Mouse (Mus musculus) brown adipose tissue, adult 24 weeks (tissue): ENCODE measurements at regions not wholly inside any gene's neighbourhood (a gene's known extent, or its start where the extent isn't known, plus 50 kb on each side); places are given as distances from the start of the nearest gene placed in this dataset.
A peak's percentile ranks its signal among the peaks of the same experiment; 100 is the strongest.

ENCODE experiments used
- H3K27ac ChIP-seq: fragments of 200-500 bp; replicated peaks from 2 replicates; pipeline ENCODE4 v1.5.1; 2012; ENCODE audit warnings: low read depth, mild to moderate bottlenecking, low read length
- H3K4me1 ChIP-seq: fragments of 200-500 bp; 2 replicates; pipeline ENCODE4 v1.6.1; 2012; ENCODE audit warnings: low read length, mixed read lengths; ENCODE audit not compliant: control insufficient read depth, insufficient read depth, insufficient read length
- H3K4me3 ChIP-seq: fragments of 200-500 bp; 2 replicates; pipeline ENCODE4 v1.5.1; 2012; ENCODE audit warnings: low read depth, mild to moderate bottlenecking, low read length, moderate library complexity; ENCODE audit not compliant: insufficient read depth

- Histone ChIP-seq H3K4me1 (no peaks in the 10 kb centered on the region), H3K27ac (no peak overlapping the region), H3K4me3 (no peak overlapping the region)
These were observed 642.1 kb upstream of the A830018L16Rik start for GRCm38 (mm10) chr1:10771793-10772192.

GRCm38 (mm10) chr1:10794074-10794783 lies 619.7 kb upstream of the A830018L16Rik start:
- H3K4me3 ChIP-seq = no peak overlapping the region
- H3K4me1 ChIP-seq = no peaks in the 10 kb centered on the region
- no peak overlapping the region for H3K27ac ChIP-seq

GRCm38 (mm10) chr1:10835653-10836415 lies 578.1 kb upstream of the A830018L16Rik start:
- no peak overlapping the region for H3K4me3 ChIP-seq
- H3K27ac ChIP-seq = no peak overlapping the region
- H3K4me1 ChIP-seq = no peaks in the 10 kb centered on the region

- Histone ChIP-seq H3K4me1 (no peaks in the 10 kb centered on the region), H3K4me3 (no peak overlapping the region), H3K27ac (no peak overlapping the region)
These were observed 576.7 kb upstream of the A830018L16Rik start for GRCm38 (mm10) chr1:10837180-10837579.

GRCm38 (mm10) chr1:10852934-10853333 lies 561.0 kb upstream of the A830018L16Rik start:
- Histone ChIP-seq H3K4me1 (no peaks in the 10 kb centered on the region), H3K4me3 (no peak overlapping the region)

GRCm38 (mm10) chr1:10854495-10854894 lies 559.4 kb upstream of the A830018L16Rik start:
- H3K4me3 ChIP-seq = no peak overlapping the region
- H3K4me1 ChIP-seq = no peaks in the 10 kb centered on the region
- no peak overlapping the region for H3K27ac ChIP-seq

More at GRCm38 (mm10) chr1:10852934-10853333, 561.0 kb upstream of the A830018L16Rik start:
- H3K27ac ChIP-seq = no peak overlapping the region

- H3K4me3 ChIP-seq = no peak overlapping the region
- H3K27ac ChIP-seq = no peak overlapping the region
- H3K4me1 ChIP-seq = no peaks in the 10 kb centered on the region
These were observed 542.6 kb upstream of the A830018L16Rik start for GRCm38 (mm10) chr1:10871163-10871853.

GRCm38 (mm10) chr1:10872266-10872665 lies 541.6 kb upstream of the A830018L16Rik start:
- no peak overlapping the region for H3K27ac ChIP-seq
- H3K4me1 ChIP-seq = no peaks in the 10 kb centered on the region
- H3K4me3 ChIP-seq = no peak overlapping the region

GRCm38 (mm10) chr1:10872726-10873125 lies 541.2 kb upstream of the A830018L16Rik start:
- H3K27ac ChIP-seq = no peak overlapping the region

GRCm38 (mm10) chr1:10877391-10878170 lies 536.3 kb upstream of the A830018L16Rik start:
- no peak overlapping the region for H3K4me3 ChIP-seq
- H3K4me1 ChIP-seq = peaks cover 5% of the 10 kb centered on the region
- H3K27ac ChIP-seq = peak overlapping the region; percentile 26

More at GRCm38 (mm10) chr1:10872726-10873125, 541.2 kb upstream of the A830018L16Rik start:
- Histone ChIP-seq H3K4me1 (peaks cover 2% of the 10 kb centered on the region; the same call in 1 of the 2 replicates), H3K4me3 (no peak overlapping the region)

DNA sequence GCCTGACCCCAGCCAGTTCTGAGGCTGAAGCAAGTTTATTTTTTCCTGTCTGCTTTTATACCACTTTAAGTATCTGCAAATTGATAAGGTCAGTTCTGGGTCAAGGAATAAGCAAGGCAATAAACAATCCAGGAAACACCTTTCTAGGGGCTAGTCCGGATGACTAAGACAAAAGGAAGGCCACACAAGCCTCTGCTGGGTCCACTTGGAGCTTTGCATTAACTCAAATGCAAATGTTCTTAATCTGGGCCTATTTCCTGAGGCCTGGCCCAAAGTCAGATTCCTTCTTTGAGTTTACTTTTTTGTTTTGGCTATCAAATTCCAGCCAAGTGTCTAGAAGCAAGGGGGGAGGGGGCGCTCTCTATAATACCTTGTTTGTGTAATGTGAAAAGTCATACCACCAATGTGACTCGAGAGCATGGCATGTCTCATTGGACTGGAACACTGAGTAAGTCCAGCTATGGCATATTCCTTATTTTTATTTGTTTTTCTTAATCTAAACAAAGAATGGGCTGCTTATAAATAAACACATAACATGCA lies 535.6 kb upstream of the A830018L16Rik start:
- Histone ChIP-seq H3K27ac (no peak overlapping the region), H3K4me1 (peaks cover 5% of the 10 kb centered on the region), H3K4me3 (no peak overlapping the region)

GRCm38 (mm10) chr1:10880026-10880727 lies 533.7 kb upstream of the A830018L16Rik start:
- no peak overlapping the region for H3K27ac ChIP-seq
- peaks cover 5% of the 10 kb centered on the region for H3K4me1 ChIP-seq
- peak overlapping the region; percentile 28; the same call in 1 of the 2 replicates for H3K4me3 ChIP-seq

- H3K4me1 ChIP-seq = no peaks in the 10 kb centered on the region
- no peak overlapping the region for H3K4me3 ChIP-seq
- peak overlapping the region; percentile 34; the same call in 1 of the 2 replicates for H3K27ac ChIP-seq
These were observed 515.1 kb upstream of the A830018L16Rik start for GRCm38 (mm10) chr1:10898806-10899205.

GRCm38 (mm10) chr1:10902721-10903120 lies 511.2 kb upstream of the A830018L16Rik start:
- Histone ChIP-seq H3K4me1 (no peaks in the 10 kb centered on the region), H3K27ac (no peak overlapping the region), H3K4me3 (no peak overlapping the region)
